Mouse (Mus musculus) adipocyte (in vitro differentiated cells): ENCODE results near the gene Ubqln4.
"Not testable (repeated sequence)": the region's sequence is repeated elsewhere in the genome, so short reads cannot be mapped to it uniquely, and the experiment has no call there.

ENCODE experiments used
- DNase-seq: peaks from one replicate; pipeline ENCODE4 v3.0.0-alpha.2; 2016; ENCODE audit warnings: low spot score

The Ubqln4 gene

DNA sequence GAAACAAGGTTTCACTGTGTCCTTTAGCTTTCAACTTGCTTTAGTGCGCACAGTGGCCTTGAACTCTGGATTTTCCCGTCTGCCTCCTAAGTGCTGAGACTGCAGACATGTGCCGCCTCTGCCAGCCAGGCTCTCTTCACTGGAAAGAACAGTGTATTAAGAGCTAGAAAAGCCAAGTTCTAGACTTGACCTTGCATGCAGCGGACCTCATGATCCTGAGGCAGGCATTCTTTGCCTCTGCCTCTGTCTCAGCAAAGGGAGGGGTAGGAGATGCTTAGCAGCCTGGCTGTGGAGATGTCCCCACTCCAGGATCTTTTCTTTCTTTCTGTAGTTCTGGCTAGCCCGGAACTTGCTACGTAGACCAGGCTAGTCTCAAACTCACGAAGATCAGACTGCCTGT, 51.3 kb downstream of the Ubqln4 start:
- DNase-seq, result no peak

- not testable (repeated sequence) for DNase-seq
Observed at GRCm38 (mm10) chr3:88605666-88606065, 52.1 kb downstream of the Ubqln4 start, which contains the start of gene Arhgef2. TSS of gene Arhgef2 (plus strand) at chr3:88605966.

DNA sequence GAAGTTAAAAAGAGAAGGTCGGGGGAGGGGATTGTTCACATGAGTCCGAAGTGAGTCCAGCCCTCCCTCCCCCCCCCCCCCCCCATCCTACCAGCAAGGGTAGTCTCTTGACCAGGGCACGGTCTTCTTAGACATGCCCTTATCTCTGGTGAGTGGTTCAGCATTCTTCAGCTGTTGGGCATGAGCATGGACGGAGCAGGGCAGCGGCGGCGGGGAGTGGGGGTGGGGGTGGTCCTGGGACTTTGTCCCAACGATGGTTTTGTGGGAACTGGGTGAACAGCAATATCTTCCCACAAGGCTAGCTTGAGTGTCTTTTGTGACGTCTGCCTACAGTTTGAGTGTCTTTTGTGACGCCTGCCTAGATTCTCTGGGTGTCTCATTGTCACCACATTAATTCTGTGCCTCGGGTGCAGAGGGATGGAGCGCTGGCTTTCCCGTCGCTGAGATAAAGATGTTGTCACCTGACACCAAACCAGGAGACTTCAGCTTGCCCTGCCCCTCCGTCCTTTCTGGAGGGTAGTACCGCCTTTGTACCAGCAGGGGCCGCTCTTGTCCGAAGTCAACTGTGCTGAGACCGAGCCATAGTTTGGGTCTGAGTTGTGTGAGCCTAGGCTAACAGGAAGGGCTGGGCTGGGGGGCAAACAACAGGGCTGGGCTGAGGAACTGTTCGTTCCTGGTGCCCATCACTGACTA, 53.7 kb downstream of the Ubqln4 start:
- DNase-seq, result peak; percentile 89

GRCm38 (mm10) chr3:88607758-88608138, 54.2 kb downstream of the Ubqln4 start:
- DNase-seq, result no peak

GRCm38 (mm10) chr3:88609066-88609465, 55.5 kb downstream of the Ubqln4 start:
- no peak for DNase-seq

GRCm38 (mm10) chr3:88614418-88614817, 60.9 kb downstream of the Ubqln4 start:
- DNase-seq, result no peak

DNA sequence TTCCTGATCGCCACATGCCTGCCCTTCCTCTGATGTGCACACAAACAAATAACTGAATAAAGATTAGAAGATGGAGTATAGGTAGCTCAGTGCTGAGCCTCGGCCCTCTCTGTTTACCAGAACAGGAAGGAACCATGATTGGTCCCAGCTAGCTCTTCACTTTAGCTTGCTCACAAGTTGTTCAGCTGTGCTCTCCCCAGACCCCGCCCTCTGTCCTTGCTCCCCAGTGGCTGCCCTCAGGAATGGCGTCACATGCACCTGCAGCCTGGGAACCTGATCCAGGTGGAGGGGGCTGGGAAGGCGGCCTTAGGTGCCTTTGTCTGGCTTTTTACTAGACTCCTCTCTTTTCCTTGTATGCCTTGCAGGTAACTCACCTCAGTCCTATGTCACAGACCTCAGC, 61.6 kb downstream of the Ubqln4 start:
- no peak for DNase-seq

- peak; percentile 93 for DNase-seq
Observed at GRCm38 (mm10) chr3:88615902-88616391, 62.4 kb downstream of the Ubqln4 start.

- peak; percentile 63 for DNase-seq
Observed at GRCm38 (mm10) chr3:88616951-88617500, 63.5 kb downstream of the Ubqln4 start.

GRCm38 (mm10) chr3:88618074-88618871, 64.7 kb downstream of the Ubqln4 start:
- peak; percentile 69 for DNase-seq
